Mouse (Mus musculus): ENCODE measurements around the gene Gm45021. TPM values are rescaled to one million over a fixed set of nuclear protein-coding genes. Genes with fewer than 3 reads are reported as not detected.

Gene Gm45021
- polyA plus RNA-seq (2015; fragmentation: Nextera tagmentation; extraction: Ambion mirVana) = not detected in 2 replicates

GRCm38 (mm10) chr6:48589194-48589750, at the start of gene Gm45021:
Gm45021 (plus strand) TSS chr6:48589610.
- H3K27ac ChIP-seq (ENCODE audit: low read length) = 0 out of 2 replicates have a peak within 1 kb of the TSS, but pooled peaks have one; percentile 2
- no peak within 1 kb of the TSS for H3K4me2 ChIP-seq (ENCODE audit: low read depth, low read length)
- H3K27me3 ChIP-seq (replicated peaks; ENCODE audit: control insufficient read depth, insufficient read depth, low read length) = no peaks in the 10 kb centered on the region
- no peak within 1 kb of the TSS for H3K4me3 ChIP-seq (ENCODE audit: low read length)
- ATAC-seq = no peak
- no peaks in the 10 kb centered on the region for H3K36me3 ChIP-seq (ENCODE audit: control insufficient read depth, insufficient read depth, low read length)
- peaks cover 8% of the 10 kb centered on the region; the same call in 1 of the 2 replicates for H3K4me1 ChIP-seq (ENCODE audit: control insufficient read depth, insufficient read depth, low read length)
- WGBS = 40% methylated on average over 6 of the region's 6 CpGs
- no peak within 1 kb of the TSS for H3K9ac ChIP-seq (ENCODE audit: low read depth, low read length)
- no peaks in the 10 kb centered on the region for H3K9me3 ChIP-seq (ENCODE audit: control insufficient read depth, low read length)

- 74% methylated on average over 5 of the region's 5 CpGs for WGBS
- Histone ChIP-seq H3K9ac (ENCODE audit: low read depth, low read length) (no peak overlapping the region), H3K4me1 (ENCODE audit: control insufficient read depth, insufficient read depth, low read length) (peaks cover 22% of the 10 kb centered on the region), H3K4me2 (ENCODE audit: low read depth, low read length) (no peak overlapping the region), H3K27ac (ENCODE audit: low read length) (no peak overlapping the region), H3K36me3 (ENCODE audit: control insufficient read depth, insufficient read depth, low read length) (no peaks in the 10 kb centered on the region), H3K9me3 (ENCODE audit: control insufficient read depth, low read length) (no peaks in the 10 kb centered on the region), H3K4me3 (ENCODE audit: low read length) (no peak overlapping the region), H3K27me3 (replicated peaks; ENCODE audit: control insufficient read depth, insufficient read depth, low read length) (no peaks in the 10 kb centered on the region)
- no peak for ATAC-seq
Measured at GRCm38 (mm10) chr6:48539860-48540259, 49.5 kb upstream of the Gm45021 start.

GRCm38 (mm10) chr6:48540721-48541120, 48.7 kb upstream of the Gm45021 start:
- no peak for ATAC-seq
- 49% methylated on average over 3 of the region's 3 CpGs for WGBS

GRCm38 (mm10) chr6:48541560-48542450, 47.6 kb upstream of the Gm45021 start:
- WGBS = 26% methylated on average over 7 of the region's 7 CpGs
- no peaks in the 10 kb centered on the region for H3K9me3 ChIP-seq (ENCODE audit: control insufficient read depth, low read length)
- H3K36me3 ChIP-seq (ENCODE audit: control insufficient read depth, insufficient read depth, low read length) = no peaks in the 10 kb centered on the region
- no peaks in the 10 kb centered on the region for H3K27me3 ChIP-seq (replicated peaks; ENCODE audit: control insufficient read depth, insufficient read depth, low read length)
- H3K9ac ChIP-seq (ENCODE audit: low read depth, low read length) = peak overlapping the region; percentile 39; the same call in 1 of the 2 replicates
- no peak overlapping the region for H3K4me3 ChIP-seq (ENCODE audit: low read length)
- no peak overlapping the region for H3K27ac ChIP-seq (ENCODE audit: low read length)
- 0 out of 2 replicates have a peak, but pooled peaks have one; percentile 17 for ATAC-seq
- H3K4me1 ChIP-seq (ENCODE audit: control insufficient read depth, insufficient read depth, low read length) = peaks cover 22% of the 10 kb centered on the region
- H3K4me2 ChIP-seq (ENCODE audit: low read depth, low read length) = no peak overlapping the region

More at GRCm38 (mm10) chr6:48540721-48541120, 48.7 kb upstream of the Gm45021 start:
- Histone ChIP-seq H3K9ac (ENCODE audit: low read depth, low read length) (no peak overlapping the region), H3K4me3 (ENCODE audit: low read length) (no peak overlapping the region), H3K27ac (ENCODE audit: low read length) (no peak overlapping the region), H3K9me3 (ENCODE audit: control insufficient read depth, low read length) (no peaks in the 10 kb centered on the region), H3K27me3 (replicated peaks; ENCODE audit: control insufficient read depth, insufficient read depth, low read length) (no peaks in the 10 kb centered on the region), H3K36me3 (ENCODE audit: control insufficient read depth, insufficient read depth, low read length) (no peaks in the 10 kb centered on the region), H3K4me1 (ENCODE audit: control insufficient read depth, insufficient read depth, low read length) (peaks cover 22% of the 10 kb centered on the region), H3K4me2 (ENCODE audit: low read depth, low read length) (no peak overlapping the region)

- H3K4me2 ChIP-seq (ENCODE audit: low read depth, low read length) = no peak overlapping the region
- 85% methylated on average over 3 of the region's 3 CpGs for WGBS
Measured at GRCm38 (mm10) chr6:48542631-48543030, 46.8 kb upstream of the Gm45021 start.

GRCm38 (mm10) chr6:48545251-48545650, 44.2 kb upstream of the Gm45021 start:
- no peak overlapping the region for H3K9ac ChIP-seq (ENCODE audit: low read depth, low read length)
- no peak overlapping the region for H3K27ac ChIP-seq (ENCODE audit: low read length)
- no peak overlapping the region for H3K4me3 ChIP-seq (ENCODE audit: low read length)
- peaks cover 10% of the 10 kb centered on the region for H3K4me1 ChIP-seq (ENCODE audit: control insufficient read depth, insufficient read depth, low read length)
- no peaks in the 10 kb centered on the region for H3K27me3 ChIP-seq (replicated peaks; ENCODE audit: control insufficient read depth, insufficient read depth, low read length)
- 78% methylated on average over 5 of the region's 5 CpGs for WGBS
- no peaks in the 10 kb centered on the region for H3K36me3 ChIP-seq (ENCODE audit: control insufficient read depth, insufficient read depth, low read length)
- ATAC-seq = no peak
- H3K9me3 ChIP-seq (ENCODE audit: control insufficient read depth, low read length) = no peaks in the 10 kb centered on the region
- H3K4me2 ChIP-seq (ENCODE audit: low read depth, low read length) = no peak overlapping the region

More at GRCm38 (mm10) chr6:48542631-48543030, 46.8 kb upstream of the Gm45021 start:
- Histone ChIP-seq H3K27ac (ENCODE audit: low read length) (no peak overlapping the region), H3K4me1 (ENCODE audit: control insufficient read depth, insufficient read depth, low read length) (peaks cover 16% of the 10 kb centered on the region), H3K9me3 (ENCODE audit: control insufficient read depth, low read length) (no peaks in the 10 kb centered on the region), H3K9ac (ENCODE audit: low read depth, low read length) (no peak overlapping the region), H3K36me3 (ENCODE audit: control insufficient read depth, insufficient read depth, low read length) (no peaks in the 10 kb centered on the region), H3K4me3 (ENCODE audit: low read length) (no peak overlapping the region), H3K27me3 (replicated peaks; ENCODE audit: control insufficient read depth, insufficient read depth, low read length) (no peaks in the 10 kb centered on the region)
- ATAC-seq = no peak

- WGBS = 56% methylated on average over 1 of the region's 1 CpGs
- H3K9me3 ChIP-seq (ENCODE audit: control insufficient read depth, low read length) = no peaks in the 10 kb centered on the region
- no peak overlapping the region for H3K27ac ChIP-seq (ENCODE audit: low read length)
- no peak overlapping the region for H3K4me2 ChIP-seq (ENCODE audit: low read depth, low read length)
- no peak overlapping the region for H3K9ac ChIP-seq (ENCODE audit: low read depth, low read length)
- H3K4me1 ChIP-seq (ENCODE audit: control insufficient read depth, insufficient read depth, low read length) = peaks cover 10% of the 10 kb centered on the region
- no peak overlapping the region for H3K4me3 ChIP-seq (ENCODE audit: low read length)
- ATAC-seq = no peak
- no peaks in the 10 kb centered on the region for H3K27me3 ChIP-seq (replicated peaks; ENCODE audit: control insufficient read depth, insufficient read depth, low read length)
- H3K36me3 ChIP-seq (ENCODE audit: control insufficient read depth, insufficient read depth, low read length) = no peaks in the 10 kb centered on the region
Measured at GRCm38 (mm10) chr6:48546271-48546670, 43.1 kb upstream of the Gm45021 start.

- H3K27ac ChIP-seq (ENCODE audit: low read length) = no peak overlapping the region
Measured at GRCm38 (mm10) chr6:48546858-48547257, 42.6 kb upstream of the Gm45021 start.

GRCm38 (mm10) chr6:48548314-48548713, 41.1 kb upstream of the Gm45021 start:
- ATAC-seq = no peak
- 79% methylated on average over 6 of the region's 6 CpGs for WGBS
- no peak overlapping the region for H3K4me3 ChIP-seq (ENCODE audit: low read length)
- H3K4me2 ChIP-seq (ENCODE audit: low read depth, low read length) = no peak overlapping the region
- no peak overlapping the region for H3K27ac ChIP-seq (ENCODE audit: low read length)
- no peak overlapping the region for H3K9ac ChIP-seq (ENCODE audit: low read depth, low read length)
- H3K4me1 ChIP-seq (ENCODE audit: control insufficient read depth, insufficient read depth, low read length) = no peaks in the 10 kb centered on the region
- H3K27me3 ChIP-seq (replicated peaks; ENCODE audit: control insufficient read depth, insufficient read depth, low read length) = no peaks in the 10 kb centered on the region
- H3K9me3 ChIP-seq (ENCODE audit: control insufficient read depth, low read length) = no peaks in the 10 kb centered on the region
- no peaks in the 10 kb centered on the region for H3K36me3 ChIP-seq (ENCODE audit: control insufficient read depth, insufficient read depth, low read length)

More at GRCm38 (mm10) chr6:48546858-48547257, 42.6 kb upstream of the Gm45021 start:
- Histone ChIP-seq H3K9ac (ENCODE audit: low read depth, low read length) (no peak overlapping the region), H3K4me1 (ENCODE audit: control insufficient read depth, insufficient read depth, low read length) (peaks cover 4% of the 10 kb centered on the region), H3K27me3 (replicated peaks; ENCODE audit: control insufficient read depth, insufficient read depth, low read length) (no peaks in the 10 kb centered on the region), H3K4me2 (ENCODE audit: low read depth, low read length) (no peak overlapping the region), H3K36me3 (ENCODE audit: control insufficient read depth, insufficient read depth, low read length) (no peaks in the 10 kb centered on the region), H3K9me3 (ENCODE audit: control insufficient read depth, low read length) (no peaks in the 10 kb centered on the region), H3K4me3 (ENCODE audit: low read length) (no peak overlapping the region)
- WGBS = 47% methylated on average over 4 of the region's 4 CpGs
- ATAC-seq = no peak
